Mouse (Mus musculus): ENCODE measurements at regions not wholly inside any gene's neighbourhood (a gene's known extent, or its start where the extent isn't known, plus 50 kb on each side); places are given as distances from the start of the nearest gene placed in this dataset.
A peak's percentile ranks its signal among the peaks of the same experiment; 100 is the strongest.
"Not testable (repeated sequence)": the region's sequence is repeated elsewhere in the genome, so short reads cannot be mapped to it uniquely, and the experiment has no call there.

DNA sequence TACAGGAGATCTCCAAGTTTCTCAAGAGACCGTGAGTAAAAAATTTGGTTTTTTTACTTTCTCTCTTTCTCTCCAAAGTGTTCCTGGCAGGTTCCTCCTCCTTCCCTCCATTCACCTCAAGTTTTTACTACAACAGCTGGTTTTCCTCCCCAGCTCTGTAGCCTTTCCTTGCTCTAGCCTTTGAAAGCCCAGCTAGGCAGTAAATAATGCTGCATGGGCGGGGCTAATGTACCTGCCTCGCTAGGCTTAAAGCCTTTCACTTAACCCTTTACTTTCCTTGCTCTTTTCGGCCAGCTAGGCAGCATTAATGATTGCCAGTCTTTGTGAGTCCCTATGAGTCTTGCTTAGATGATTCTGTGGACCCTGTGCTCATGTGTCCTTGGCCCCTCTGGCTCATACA, 720.0 kb upstream of the Adam24 start:
- Histone ChIP-seq H3K27me3 (ENCODE audit: insufficient read depth, low read length) (no peaks in the 10 kb centered on the region), H3K9me3 (ENCODE audit: low read length) (no peaks in the 10 kb centered on the region), H3K36me3 (ENCODE audit: insufficient read depth, low read length) (no peaks in the 10 kb centered on the region), H3K4me3 (replicated peaks; ENCODE audit: low read length) (no peak overlapping the region), H3K4me1 (replicated peaks; ENCODE audit: low read depth, low read length) (no peaks in the 10 kb centered on the region)
- TF ChIP-seq NANOG (IDR thresholded peaks at IDR 0.05; ENCODE audit: borderline replicate concordance, low read length) (no peak), CTCF (conservative IDR thresholded peaks at IDR 0.05; ENCODE audit: low read length) (no peak), POU5F1 (IDR thresholded peaks at IDR 0.05; ENCODE audit: borderline replicate concordance, low read length) (no peak)

DNA sequence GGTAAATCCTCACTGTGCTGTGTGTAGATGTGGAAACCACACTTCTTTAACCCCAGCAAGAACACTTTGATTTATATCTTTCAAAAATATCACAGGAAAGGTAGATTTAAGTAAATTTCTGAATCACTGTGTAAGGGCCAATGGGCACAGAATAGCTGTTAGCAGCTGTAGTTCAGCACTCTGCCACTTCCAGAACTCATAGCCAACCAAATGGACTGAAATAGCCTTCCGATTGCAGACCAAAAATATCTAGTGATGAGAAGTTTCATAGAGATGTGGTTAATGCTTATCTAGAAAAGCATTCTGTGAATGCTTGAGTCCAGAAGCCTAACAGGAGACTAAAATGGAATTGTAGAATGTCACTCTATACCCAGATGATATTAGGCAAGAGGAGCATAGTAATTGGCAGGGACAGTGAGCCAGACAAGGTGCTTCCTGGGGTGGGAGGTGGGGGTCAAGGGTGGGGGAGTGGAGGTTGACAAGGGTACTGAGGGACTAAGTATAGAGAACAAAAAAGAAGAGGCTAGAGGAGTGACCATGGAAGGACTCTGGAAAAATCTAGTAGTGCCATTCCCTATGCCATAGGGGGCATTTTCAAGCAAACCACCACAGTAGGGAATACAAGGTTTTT, 669.6 kb upstream of the Adam24 start:
- no peaks in the 10 kb centered on the region for H3K4me1 ChIP-seq (replicated peaks; ENCODE audit: low read depth, low read length)
- no peaks in the 10 kb centered on the region for H3K27me3 ChIP-seq (ENCODE audit: insufficient read depth, low read length)
- H3K4me3 ChIP-seq (replicated peaks; ENCODE audit: low read length): no peak overlapping the region
- TF ChIP-seq NANOG (IDR thresholded peaks at IDR 0.05; ENCODE audit: borderline replicate concordance, low read length) (no peak), POU5F1 (IDR thresholded peaks at IDR 0.05; ENCODE audit: borderline replicate concordance, low read length) (no peak)
- no peaks in the 10 kb centered on the region for H3K36me3 ChIP-seq (ENCODE audit: insufficient read depth, low read length)
- no peaks in the 10 kb centered on the region for H3K9me3 ChIP-seq (ENCODE audit: low read length)

DNA sequence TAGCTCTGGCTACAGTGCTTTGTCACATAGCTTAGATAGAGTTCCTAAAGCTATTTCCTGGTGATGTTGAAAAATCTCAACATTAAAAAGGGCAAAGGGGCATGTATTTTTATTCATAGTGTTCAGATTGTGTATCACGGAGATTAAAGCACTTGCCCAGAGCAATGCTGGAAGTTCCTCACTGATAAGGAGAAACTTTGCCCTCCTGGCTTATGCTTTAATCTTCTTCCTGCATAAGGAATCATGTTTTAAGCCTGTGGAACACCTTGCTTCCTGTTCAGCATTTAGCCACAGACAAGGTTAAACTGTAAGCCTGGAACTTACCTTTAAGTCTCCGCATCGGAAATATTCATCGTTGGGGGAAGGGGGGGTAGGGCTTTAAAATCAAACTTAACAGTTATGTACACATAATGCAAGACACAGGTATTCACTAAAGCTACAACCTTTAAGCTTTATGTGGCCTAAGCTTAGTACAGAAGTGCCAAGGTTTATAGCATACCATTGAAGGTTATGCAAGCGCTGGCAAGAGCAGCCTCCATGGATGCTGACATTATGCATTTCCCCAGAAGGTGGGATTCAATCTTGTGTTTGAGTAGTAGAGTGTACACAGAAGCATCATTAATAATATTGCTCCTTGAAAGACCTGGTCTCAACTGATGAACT, 655.5 kb upstream of the Adam24 start:
- Histone ChIP-seq H3K4me1 (replicated peaks; ENCODE audit: low read depth, low read length) (no peaks in the 10 kb centered on the region), H3K4me3 (replicated peaks; ENCODE audit: low read length) (no peak overlapping the region), H3K27me3 (ENCODE audit: insufficient read depth, low read length) (no peaks in the 10 kb centered on the region), H3K36me3 (ENCODE audit: insufficient read depth, low read length) (no peaks in the 10 kb centered on the region), H3K9me3 (ENCODE audit: low read length) (0 out of 2 replicates have a peak, but pooled peaks cover 2% of the 10 kb centered on the region)
- TF ChIP-seq CTCF (conservative IDR thresholded peaks at IDR 0.05; ENCODE audit: low read length): no peak
- no peak for TF ChIP-seq NANOG (IDR thresholded peaks at IDR 0.05; ENCODE audit: borderline replicate concordance, low read length)
- no peak for TF ChIP-seq POU5F1 (IDR thresholded peaks at IDR 0.05; ENCODE audit: borderline replicate concordance, low read length)

DNA sequence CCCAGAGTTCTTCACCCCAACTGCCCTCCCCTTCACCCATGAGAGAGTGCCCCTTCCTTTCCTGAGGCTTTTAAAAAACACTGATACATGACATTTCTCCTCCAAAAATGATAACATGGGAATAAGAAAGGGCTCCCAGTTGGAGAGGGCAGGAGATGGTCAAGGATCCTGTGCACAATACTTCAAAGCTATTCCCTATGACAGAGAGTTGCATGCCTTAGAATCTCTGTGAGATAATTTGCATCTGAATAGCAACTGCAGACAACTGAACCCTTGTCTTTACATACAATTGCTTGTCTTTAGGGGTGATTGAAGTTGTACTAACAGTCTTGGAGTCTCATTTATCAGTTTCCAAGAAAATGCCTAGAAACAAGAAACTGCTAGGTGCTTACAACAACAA, 610.7 kb upstream of the Adam24 start:
- Histone ChIP-seq H3K4me1 (replicated peaks; ENCODE audit: low read depth, low read length) (no peaks in the 10 kb centered on the region), H3K27me3 (ENCODE audit: insufficient read depth, low read length) (no peaks in the 10 kb centered on the region), H3K9me3 (ENCODE audit: low read length) (no peaks in the 10 kb centered on the region), H3K4me3 (replicated peaks; ENCODE audit: low read length) (no peak overlapping the region), H3K36me3 (ENCODE audit: insufficient read depth, low read length) (no peaks in the 10 kb centered on the region)
- no peak for TF ChIP-seq POU5F1 (IDR thresholded peaks at IDR 0.05; ENCODE audit: borderline replicate concordance, low read length)
- no peak for TF ChIP-seq CTCF (conservative IDR thresholded peaks at IDR 0.05; ENCODE audit: low read length)
- no peak for TF ChIP-seq NANOG (IDR thresholded peaks at IDR 0.05; ENCODE audit: borderline replicate concordance, low read length)

DNA sequence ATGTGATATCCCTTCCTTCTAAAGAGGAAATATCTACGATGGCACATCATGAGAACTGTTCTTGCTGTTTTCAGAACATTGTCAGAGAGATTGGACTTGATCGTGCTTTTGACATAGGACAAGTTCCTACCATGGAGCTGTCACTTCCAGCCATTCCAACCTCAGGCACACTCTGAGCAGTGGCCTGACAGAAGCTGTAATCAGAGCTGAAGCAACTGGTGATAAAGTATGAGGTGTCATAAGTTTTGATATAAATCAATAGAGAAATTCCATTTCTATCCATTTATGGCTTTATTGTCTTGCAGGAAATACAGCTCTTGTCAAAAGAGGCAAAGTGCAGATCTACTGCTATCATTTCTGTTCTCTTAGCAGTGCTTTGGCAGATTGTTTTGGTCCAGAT, 603.7 kb upstream of the Adam24 start:
- Histone ChIP-seq H3K36me3 (ENCODE audit: insufficient read depth, low read length) (no peaks in the 10 kb centered on the region), H3K27me3 (ENCODE audit: insufficient read depth, low read length) (no peaks in the 10 kb centered on the region), H3K9me3 (ENCODE audit: low read length) (peaks cover 5% of the 10 kb centered on the region; the same call in 1 of the 2 replicates), H3K4me1 (replicated peaks; ENCODE audit: low read depth, low read length) (no peaks in the 10 kb centered on the region), H3K4me3 (replicated peaks; ENCODE audit: low read length) (no peak overlapping the region)
- no peak for TF ChIP-seq CTCF (conservative IDR thresholded peaks at IDR 0.05; ENCODE audit: low read length)

DNA sequence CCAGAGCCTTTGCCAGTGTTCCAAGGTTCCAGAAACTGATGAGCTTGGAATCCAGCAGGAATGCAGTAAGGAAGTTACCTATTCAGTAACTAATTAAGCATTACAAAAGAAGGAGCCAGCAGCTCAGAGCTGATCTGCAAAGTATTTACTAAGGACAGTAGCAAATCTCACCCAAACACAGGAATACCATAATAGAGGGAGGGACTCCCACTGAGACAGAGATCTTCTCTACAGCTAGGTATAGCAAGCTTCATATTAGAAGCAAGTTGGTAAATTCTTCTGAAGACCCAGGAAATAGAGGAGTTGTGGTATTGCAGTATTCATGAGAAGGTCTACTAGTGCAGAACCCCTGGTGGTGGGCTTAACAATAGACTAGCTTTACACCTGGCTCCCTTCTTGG, 593.9 kb upstream of the Adam24 start:
- not testable (repeated sequence) for H3K4me3 ChIP-seq (replicated peaks; ENCODE audit: low read length); H3K36me3 ChIP-seq (ENCODE audit: insufficient read depth, low read length); H3K27me3 ChIP-seq (ENCODE audit: insufficient read depth, low read length); H3K9me3 ChIP-seq (ENCODE audit: low read length); H3K4me1 ChIP-seq (replicated peaks; ENCODE audit: low read depth, low read length)
- TF ChIP-seq NANOG (IDR thresholded peaks at IDR 0.05; ENCODE audit: borderline replicate concordance, low read length): peak; percentile 28; the same call in 1 of the 2 replicates

DNA sequence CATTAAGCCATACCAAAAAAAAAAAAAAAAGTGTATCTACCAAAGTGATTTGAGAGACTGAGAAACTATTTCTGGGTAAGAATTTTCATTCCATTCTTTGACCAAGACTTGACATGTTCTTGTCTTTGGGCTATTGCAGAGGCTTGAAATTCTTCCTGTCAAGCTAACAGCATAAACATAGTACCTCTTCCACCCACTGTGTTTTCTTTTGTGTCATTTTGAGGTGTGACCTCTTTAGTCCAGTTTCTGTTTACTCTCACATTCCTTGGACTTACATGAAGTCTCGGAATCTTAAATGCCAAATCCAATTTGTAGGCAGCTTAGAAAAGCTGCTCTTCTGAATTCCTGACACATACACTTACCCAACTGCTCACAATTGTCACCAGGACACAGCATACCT, 590.7 kb upstream of the Adam24 start:
- Histone ChIP-seq H3K27me3 (ENCODE audit: insufficient read depth, low read length) (no peaks in the 10 kb centered on the region), H3K36me3 (ENCODE audit: insufficient read depth, low read length) (no peaks in the 10 kb centered on the region), H3K4me3 (replicated peaks; ENCODE audit: low read length) (no peak overlapping the region), H3K4me1 (replicated peaks; ENCODE audit: low read depth, low read length) (peaks cover 6% of the 10 kb centered on the region), H3K9me3 (ENCODE audit: low read length) (no peaks in the 10 kb centered on the region)
- TF ChIP-seq NANOG (IDR thresholded peaks at IDR 0.05; ENCODE audit: borderline replicate concordance, low read length) (no peak), POU5F1 (IDR thresholded peaks at IDR 0.05; ENCODE audit: borderline replicate concordance, low read length) (no peak), CTCF (conservative IDR thresholded peaks at IDR 0.05; ENCODE audit: low read length) (no peak)

DNA sequence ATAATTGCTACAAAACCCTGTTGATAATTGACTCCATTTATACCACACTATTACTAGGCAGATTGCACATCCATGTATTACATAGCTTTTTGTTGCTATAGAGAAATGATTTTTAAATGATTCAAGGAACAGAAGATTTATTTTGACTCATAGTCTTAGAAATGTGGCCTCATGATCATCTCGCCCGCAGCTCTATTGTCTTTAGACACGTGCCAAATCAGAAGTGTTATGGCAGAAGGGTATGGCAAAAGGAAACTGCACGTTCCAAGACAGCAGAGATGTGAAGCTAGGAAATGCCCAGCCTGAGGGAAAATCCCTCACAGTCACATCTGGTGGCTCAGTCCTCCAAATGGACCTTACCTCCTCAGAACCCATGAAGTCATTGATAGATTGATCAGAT, 585.5 kb upstream of the Adam24 start:
- H3K4me1 ChIP-seq (replicated peaks; ENCODE audit: low read depth, low read length): no peaks in the 10 kb centered on the region
- no peak overlapping the region for H3K4me3 ChIP-seq (replicated peaks; ENCODE audit: low read length)
- no peaks in the 10 kb centered on the region for H3K36me3 ChIP-seq (ENCODE audit: insufficient read depth, low read length)
- no peak for TF ChIP-seq POU5F1 (IDR thresholded peaks at IDR 0.05; ENCODE audit: borderline replicate concordance, low read length)
- TF ChIP-seq NANOG (IDR thresholded peaks at IDR 0.05; ENCODE audit: borderline replicate concordance, low read length): no peak
- no peak for TF ChIP-seq CTCF (conservative IDR thresholded peaks at IDR 0.05; ENCODE audit: low read length)
- H3K27me3 ChIP-seq (ENCODE audit: insufficient read depth, low read length): no peaks in the 10 kb centered on the region
- no peaks in the 10 kb centered on the region for H3K9me3 ChIP-seq (ENCODE audit: low read length)

DNA sequence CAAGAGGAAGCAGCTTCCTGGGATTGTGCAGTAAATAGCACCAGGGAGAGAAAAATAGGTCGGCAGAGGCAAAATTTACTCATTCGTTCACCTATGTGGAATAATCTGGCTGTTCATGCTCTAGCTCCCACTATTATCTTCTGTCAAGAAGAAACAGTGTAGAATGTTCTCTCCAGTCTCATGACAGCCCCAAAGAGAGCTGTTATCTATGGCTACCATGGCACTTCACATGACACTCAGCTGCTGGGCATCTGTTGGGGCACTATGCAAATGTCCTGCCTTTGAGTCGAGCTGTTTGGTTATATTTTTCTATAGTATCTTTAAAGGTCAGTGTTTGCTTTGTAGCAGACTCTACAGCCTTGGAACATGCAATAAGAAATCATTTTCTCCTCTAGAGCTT, 550.5 kb upstream of the Adam24 start:
- Histone ChIP-seq H3K4me1 (replicated peaks; ENCODE audit: low read depth, low read length) (no peaks in the 10 kb centered on the region), H3K27me3 (ENCODE audit: insufficient read depth, low read length) (no peaks in the 10 kb centered on the region), H3K9me3 (ENCODE audit: low read length) (no peaks in the 10 kb centered on the region), H3K4me3 (replicated peaks; ENCODE audit: low read length) (no peak overlapping the region), H3K36me3 (ENCODE audit: insufficient read depth, low read length) (no peaks in the 10 kb centered on the region)
- TF ChIP-seq CTCF (conservative IDR thresholded peaks at IDR 0.05; ENCODE audit: low read length) (no peak), NANOG (IDR thresholded peaks at IDR 0.05; ENCODE audit: borderline replicate concordance, low read length) (no peak), POU5F1 (IDR thresholded peaks at IDR 0.05; ENCODE audit: borderline replicate concordance, low read length) (no peak)
